Mouse (Mus musculus) liver, adult (tissue): ENCODE results near the gene Hist1h3c.
A peak's percentile ranks its signal among the peaks of the same experiment; 100 is the strongest.

Experiments
- GATA4 ChIP-seq: IDR thresholded peaks from 2 replicates; pipeline ENCODE4 v1.6.1; 2014; ENCODE audit warnings: mild to moderate bottlenecking, low read length; ENCODE audit not compliant: insufficient replicate concordance

Gene Hist1h3c

DNA sequence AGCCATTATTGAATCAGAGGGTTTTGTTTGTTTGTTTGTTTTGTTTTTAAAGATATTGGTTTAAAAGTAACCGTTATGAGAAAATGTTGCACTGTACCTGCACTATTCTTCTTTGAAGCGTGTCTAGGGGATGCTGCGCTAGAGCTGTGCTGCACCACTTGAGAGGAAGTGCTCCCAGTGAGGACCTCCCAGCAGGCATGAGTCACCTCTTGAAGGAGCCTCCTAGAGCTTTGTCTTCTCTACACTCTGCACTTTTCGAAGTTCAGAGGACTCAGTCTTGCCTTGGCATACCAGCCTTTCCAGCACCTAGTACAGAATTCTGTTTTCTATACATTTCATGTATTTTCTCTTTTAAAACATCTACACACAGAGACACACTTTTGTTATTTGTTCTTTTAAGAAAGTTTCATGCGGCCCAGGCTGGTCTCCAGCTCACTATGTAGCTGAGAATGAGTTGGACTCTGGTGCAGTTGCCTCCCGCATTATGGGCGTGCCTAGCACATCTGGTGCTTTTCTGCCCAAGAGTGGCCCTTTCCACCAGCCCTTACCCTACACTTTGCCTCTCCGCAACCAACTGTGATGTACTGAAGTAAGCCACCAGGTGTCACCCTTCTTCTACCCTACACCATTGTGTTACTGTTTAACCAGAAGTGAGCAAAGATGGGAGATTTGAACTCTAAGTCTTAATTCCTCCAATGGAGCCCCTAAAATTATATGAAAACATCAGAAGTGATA is 44.4 kb downstream of the Hist1h3c start:
- TF ChIP-seq GATA4, result no peak

DNA sequence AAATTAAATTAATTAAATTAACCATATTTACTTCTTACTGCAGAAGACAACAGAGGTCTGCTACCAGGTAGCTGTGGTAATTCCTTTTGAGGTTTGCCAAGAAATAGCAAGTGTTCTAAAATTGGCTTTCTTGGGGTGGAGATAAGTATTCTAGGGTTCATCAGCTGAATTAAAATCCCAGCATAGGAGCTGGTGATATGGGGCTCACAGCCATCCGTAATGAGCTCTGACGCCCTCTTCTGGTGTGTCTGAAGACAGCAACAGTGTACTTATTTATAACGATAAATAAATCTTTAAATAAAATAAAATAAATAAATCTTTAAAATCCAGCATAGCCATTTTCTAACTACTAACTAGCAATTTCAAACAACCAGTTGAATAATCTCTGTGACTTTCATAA is 45.6 kb downstream of the Hist1h3c start:
- TF ChIP-seq GATA4, result no peak

DNA sequence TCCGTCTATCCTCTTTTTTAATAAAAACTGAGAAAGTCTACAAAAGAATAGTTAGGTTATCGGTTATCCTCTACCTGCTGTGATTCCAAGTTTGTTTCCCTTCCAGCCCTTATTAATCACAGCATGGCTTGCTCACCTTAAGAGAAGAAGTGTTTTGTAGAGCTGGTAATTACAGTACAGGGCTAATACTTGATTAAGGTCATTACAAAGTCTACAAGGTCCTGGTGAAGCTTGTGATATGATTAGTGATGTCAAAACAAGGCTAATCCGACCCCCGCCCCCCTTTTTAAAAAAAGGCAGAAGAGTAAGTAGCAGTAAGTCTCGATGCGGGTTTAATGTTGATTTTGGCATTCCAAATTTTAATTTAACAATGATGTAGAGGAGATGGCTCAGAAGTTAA is 46.4 kb downstream of the Hist1h3c start:
- no peak for TF ChIP-seq GATA4

DNA sequence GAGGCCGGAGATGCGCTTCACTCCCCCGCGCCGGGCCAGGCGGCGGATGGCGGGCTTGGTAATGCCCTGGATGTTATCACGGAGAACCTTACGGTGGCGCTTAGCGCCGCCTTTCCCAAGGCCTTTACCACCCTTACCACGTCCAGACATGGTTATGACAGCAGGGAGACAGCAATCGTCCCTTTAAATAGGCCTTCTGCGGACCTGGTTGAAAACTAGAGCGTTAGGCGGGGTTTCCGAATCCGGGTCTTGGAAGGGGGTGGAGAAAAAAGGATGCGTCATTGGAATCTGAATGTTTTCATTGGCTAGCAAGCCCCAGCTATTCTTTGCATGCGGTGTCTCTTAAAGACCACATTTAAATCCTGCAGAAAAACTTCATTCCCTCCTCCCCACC is 47.1 kb downstream of the Hist1h3c start, which contains the start of gene Hist1h4c:
Gene Hist1h4c (minus strand): TSS at position 155 of the 394 bp plus-strand sequence.
- peak; percentile 43; the same call in 1 of the 2 replicates for TF ChIP-seq GATA4

DNA sequence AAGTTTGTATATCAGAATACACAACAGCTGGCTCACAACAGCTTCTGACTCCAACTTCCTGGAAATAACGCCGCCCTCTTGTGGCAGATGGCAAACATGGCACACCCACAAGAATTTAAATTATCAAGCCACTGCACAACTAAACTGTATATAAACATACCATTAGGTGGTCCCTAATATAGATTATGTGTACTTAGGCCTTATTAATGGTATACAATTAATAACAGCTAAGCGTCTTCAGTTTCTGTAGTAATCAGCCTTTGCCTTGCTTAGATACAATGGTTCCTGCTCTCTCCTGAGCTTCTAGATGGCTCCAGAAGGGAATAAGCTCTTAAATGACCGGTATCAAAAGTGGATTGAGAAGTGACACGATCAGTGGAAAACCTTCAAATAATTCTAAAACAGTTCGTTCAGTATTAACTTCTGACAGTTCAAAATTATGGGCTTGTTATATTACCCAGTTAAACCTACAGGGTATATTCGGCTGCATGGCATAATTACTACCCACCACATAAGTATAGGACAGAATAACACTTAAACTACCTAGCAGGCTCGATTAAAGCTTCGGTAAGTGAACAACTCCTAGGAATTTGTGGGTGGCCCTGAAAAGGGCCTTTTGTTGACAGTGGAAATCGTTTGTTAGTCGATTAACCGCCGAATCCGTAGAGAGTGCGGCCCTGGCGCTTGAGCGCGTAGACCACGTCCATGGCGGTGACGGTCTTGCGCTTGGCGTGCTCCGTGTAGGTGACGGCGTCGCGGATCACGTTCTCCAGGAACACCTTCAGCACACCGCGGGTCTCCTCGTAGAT is 47.7 kb downstream of the Hist1h3c start:
- no peak for TF ChIP-seq GATA4

DNA sequence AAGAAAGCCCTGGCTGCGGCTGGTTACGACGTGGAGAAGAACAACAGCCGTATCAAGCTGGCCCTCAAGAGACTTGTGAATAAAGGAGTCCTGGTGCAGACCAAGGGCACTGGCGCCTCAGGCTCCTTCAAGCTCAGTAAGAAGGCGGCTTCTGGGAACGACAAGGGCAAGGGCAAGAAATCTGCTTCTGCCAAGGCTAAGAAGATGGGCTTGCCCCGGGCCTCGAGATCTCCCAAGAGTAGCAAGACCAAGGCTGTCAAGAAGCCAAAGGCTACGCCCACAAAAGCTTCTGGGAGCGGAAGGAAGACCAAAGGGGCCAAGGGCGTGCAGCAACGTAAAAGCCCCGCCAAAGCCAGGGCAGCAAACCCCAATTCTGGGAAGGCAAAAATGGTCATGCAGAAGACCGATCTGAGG is 49.3 kb downstream of the Hist1h3c start:
- TF ChIP-seq GATA4, result no peak

DNA sequence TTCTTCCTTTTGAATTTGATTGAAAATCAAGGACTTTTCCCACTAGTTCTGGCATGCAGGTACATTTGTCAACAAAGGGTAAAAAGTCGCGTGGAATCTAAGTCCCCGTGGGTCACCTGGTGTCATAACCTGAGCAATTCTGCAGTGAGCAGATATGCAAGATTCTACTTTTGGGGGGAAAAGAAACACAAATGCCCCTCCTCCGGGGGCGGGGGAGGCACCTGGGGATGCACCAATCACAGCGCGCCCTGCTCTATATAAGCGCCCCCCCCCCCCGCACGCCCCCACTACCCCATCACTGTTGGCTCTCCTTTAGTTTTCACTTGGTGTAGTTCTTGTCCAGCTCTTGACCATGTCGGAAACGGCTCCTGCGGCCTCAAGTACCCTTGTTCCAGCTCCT is 49.9 kb downstream of the Hist1h3c start, which contains the start of gene Hist1h1t:
Gene Hist1h1t (plus strand): TSS at position 301 of the 400 bp plus-strand sequence.
- no peak for TF ChIP-seq GATA4
